Mouse (Mus musculus) MEL (cell line): ENCODE measurements around the gene Myog.

ENCODE experiments used
- CTCF ChIP-seq, 3 experiments: IDR thresholded peaks in 2 of 3; conservative IDR thresholded peaks in 1 of 3; 2 replicates each; pipeline ENCODE4 v1.5.1; 2011 to 2012; ENCODE audit warnings: low read length in 3 of 3, low read depth in 2 of 3, mild to moderate bottlenecking in 2 of 3, improper control_type of control experiment in 1 of 3, inconsistent platforms in 1 of 3, mixed read lengths in 1 of 3, moderate library complexity in 1 of 3; ENCODE audit not compliant: control insufficient read depth in 1 of 3, insufficient read depth in 1 of 3, poor library complexity in 1 of 3, severe bottlenecking in 1 of 3
- EP300 ChIP-seq, 2 experiments: IDR thresholded peaks; 2 replicates each; pipeline ENCODE4 v1.6.1; 2011; ENCODE audit warnings: improper control_type of control experiment in 2 of 2, low read length in 2 of 2, low read depth in 1 of 2, mild to moderate bottlenecking in 1 of 2
- GABPA ChIP-seq: IDR thresholded peaks from 2 replicates; pipeline ENCODE4 v1.6.1; 2012; ENCODE audit warnings: low read depth, mild to moderate bottlenecking, inconsistent platforms, low read length, improper control_type of control experiment, moderate library complexity
- TBP ChIP-seq: IDR thresholded peaks from 2 replicates; pipeline ENCODE4 v1.8.0; 2011; ENCODE audit warnings: low read depth, low read length, improper control_type of control experiment
- TCF12 ChIP-seq: IDR thresholded peaks from 2 replicates; pipeline ENCODE4 v1.6.1; 2014; ENCODE audit warnings: low read depth, mild to moderate bottlenecking, inconsistent platforms, low read length, improper control_type of control experiment, moderate library complexity
- ZKSCAN1 ChIP-seq: IDR thresholded peaks from 2 replicates; pipeline ENCODE4 v1.6.1; 2012; ENCODE audit warnings: low read depth, mild to moderate bottlenecking, inconsistent platforms, low read length, improper control_type of control experiment, moderate library complexity

GRCm38 (mm10) chr1:134332770-134333271 lies 43.0 kb downstream of the Myog start, which contains the start of gene Ppfia4:
- TF ChIP-seq EP300 (IDR thresholded peaks at IDR 0.05; ENCODE audit: low read depth in 1 of 2, low read length in 2 of 2), result no peak
- no peak for TF ChIP-seq TCF12
- no peak for TF ChIP-seq CTCF (IDR thresholded peaks at IDR 0.05 in 2 of 3, conservative IDR thresholded peaks at IDR 0.05 in 1 of 3; ENCODE audit: control insufficient read depth in 1 of 3, insufficient read depth in 1 of 3, low read depth in 2 of 3, low read length in 3 of 3, poor library complexity in 1 of 3, severe bottlenecking in 1 of 3)
- no peak for TF ChIP-seq TBP
- TF ChIP-seq GABPA, result no peak
- no peak for TF ChIP-seq ZKSCAN1
